Mouse (Mus musculus): ENCODE measurements around the gene Gm21680. TPM values are rescaled to one million over a fixed set of nuclear protein-coding genes. Genes with fewer than 3 reads are reported as not detected.
"Not testable (repeated sequence)": the region's sequence is repeated elsewhere in the genome, so short reads cannot be mapped to it uniquely, and the experiment has no call there.

Gm21680 gene
- polyA plus RNA-seq (2015; fragmentation: Nextera tagmentation; extraction: Ambion mirVana) = not detected in 2 replicates

DNA sequence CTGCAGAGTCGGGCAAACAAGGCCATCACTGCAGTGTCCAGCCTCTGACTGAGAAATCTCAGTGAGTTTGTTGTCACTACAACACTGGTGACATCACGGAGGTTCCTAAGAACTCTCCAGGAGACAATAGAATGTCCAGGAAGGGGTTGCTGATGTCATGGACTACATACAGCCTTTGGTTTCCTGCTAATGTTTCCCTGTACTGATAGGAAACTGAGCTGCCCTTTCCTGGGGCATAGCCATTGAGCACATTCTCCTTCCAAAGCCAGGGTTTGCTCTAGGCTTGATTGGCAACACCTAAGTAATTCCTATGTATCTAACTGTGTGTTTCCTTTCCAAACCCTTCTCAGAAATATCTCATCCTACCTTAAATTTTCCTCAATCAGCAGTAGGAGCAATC is at the start of gene Gm21680:
Gene Gm21680 (minus strand): TSS at position 101 of the 400 bp plus-strand sequence.
- H3K9me3 ChIP-seq (ENCODE audit: control insufficient read depth, low read length); H3K36me3 ChIP-seq (ENCODE audit: control insufficient read depth, insufficient read depth, low read length); H3K4me1 ChIP-seq (replicated peaks; ENCODE audit: control insufficient read depth, insufficient read depth, low read length); H3K4me3 ChIP-seq (ENCODE audit: low read length); H3K27me3 ChIP-seq (ENCODE audit: control insufficient read depth, insufficient read depth, low read depth, low read length); H3K9ac ChIP-seq (ENCODE audit: low read length); H3K27ac ChIP-seq (ENCODE audit: low read length); H3K4me2 ChIP-seq (ENCODE audit: low read depth, low read length); ATAC-seq (ENCODE audit: low read depth): not testable (repeated sequence)
- WGBS = no CpG with 5 or more reads among the region's 2 CpGs

- not testable (repeated sequence) for H3K4me2 ChIP-seq (ENCODE audit: low read depth, low read length); ATAC-seq (ENCODE audit: low read depth); H3K4me1 ChIP-seq (replicated peaks; ENCODE audit: control insufficient read depth, insufficient read depth, low read length); H3K36me3 ChIP-seq (ENCODE audit: control insufficient read depth, insufficient read depth, low read length); H3K4me3 ChIP-seq (ENCODE audit: low read length); H3K27ac ChIP-seq (ENCODE audit: low read length); H3K9me3 ChIP-seq (ENCODE audit: control insufficient read depth, low read length); H3K9ac ChIP-seq (ENCODE audit: low read length); H3K27me3 ChIP-seq (ENCODE audit: control insufficient read depth, insufficient read depth, low read depth, low read length)
- WGBS = 55% methylated on average over 6 of the region's 7 CpGs
These were observed 35.2 kb upstream of the Gm21680 start for GRCm38 (mm10) chr5:26007697-26008096.

DNA sequence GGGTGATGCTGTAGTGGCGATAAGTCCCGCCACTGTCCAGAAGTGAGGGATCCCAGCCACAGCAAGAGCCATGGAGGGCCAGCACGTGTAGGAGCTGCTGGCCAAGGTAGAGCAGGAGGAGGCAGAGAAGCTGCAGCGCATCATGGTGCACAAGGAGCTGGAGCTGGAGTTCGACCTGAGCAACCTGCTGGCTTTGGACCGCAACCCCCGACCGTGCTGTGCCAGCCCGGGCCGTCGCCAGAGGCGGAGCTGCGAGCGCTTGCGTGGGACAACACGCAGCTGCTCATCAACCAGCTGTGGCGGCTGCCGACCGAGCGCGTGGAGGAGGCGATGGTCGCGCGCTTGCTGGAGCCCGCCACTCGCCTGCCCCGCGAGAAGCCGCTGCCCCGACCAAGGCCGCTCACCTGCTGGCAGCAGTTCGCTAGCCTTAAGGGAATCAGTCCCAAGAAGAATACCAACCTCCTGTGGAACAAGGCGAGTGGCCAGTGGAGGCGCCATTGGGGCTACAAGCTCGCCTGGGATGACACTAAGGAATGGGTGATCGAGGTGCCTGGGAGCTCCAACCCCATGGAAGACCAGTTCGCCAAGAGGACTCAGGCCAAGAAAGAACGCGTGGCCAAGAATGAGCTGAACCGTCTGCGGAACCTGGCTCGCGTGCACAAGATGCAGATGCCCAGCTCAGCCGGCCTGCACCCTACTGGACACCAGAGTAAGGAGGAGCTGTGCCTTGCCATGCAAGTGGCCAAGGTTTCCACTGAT is 34.7 kb upstream of the Gm21680 start:
- Histone ChIP-seq H3K4me3 (ENCODE audit: low read length) (peak overlapping the region; percentile 0; the same call in 1 of the 2 replicates), H3K4me2 (ENCODE audit: low read depth, low read length) (peak overlapping the region; percentile 4; the same call in 1 of the 2 replicates)
- ATAC-seq (ENCODE audit: low read depth) = 0 out of 2 replicates have a peak, but pooled peaks have one; percentile 31
- 14% methylated on average over 39 of the region's 45 CpGs for WGBS
- H3K27me3 ChIP-seq (ENCODE audit: control insufficient read depth, insufficient read depth, low read depth, low read length); H3K27ac ChIP-seq (ENCODE audit: low read length); H3K9me3 ChIP-seq (ENCODE audit: control insufficient read depth, low read length); H3K9ac ChIP-seq (ENCODE audit: low read length); H3K36me3 ChIP-seq (ENCODE audit: control insufficient read depth, insufficient read depth, low read length); H3K4me1 ChIP-seq (replicated peaks; ENCODE audit: control insufficient read depth, insufficient read depth, low read length): not testable (repeated sequence)

DNA sequence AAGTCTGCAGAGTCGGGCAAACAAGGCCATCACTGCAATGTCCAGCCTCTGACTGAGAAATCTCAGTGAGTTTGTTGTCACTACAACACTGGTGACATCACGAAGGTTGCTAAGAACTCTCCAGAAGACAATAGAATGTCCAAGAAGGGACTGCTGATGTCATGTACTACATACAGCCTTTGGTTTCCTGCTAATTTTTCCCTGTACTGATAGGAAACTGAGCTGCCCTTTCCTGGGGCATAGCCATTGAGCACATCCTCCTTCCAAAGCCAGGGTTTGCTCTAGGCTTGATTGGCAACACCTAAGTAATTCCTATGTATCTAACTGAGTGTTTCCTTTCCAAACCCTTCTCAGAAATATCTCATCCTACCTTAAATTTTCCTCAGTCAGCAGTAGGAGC is 32.2 kb upstream of the Gm21680 start, which contains the start of gene Gm1979:
Gene Gm1979 (minus strand): TSS at position 101 of the 400 bp plus-strand sequence.
- not testable (repeated sequence) for H3K27ac ChIP-seq (ENCODE audit: low read length); ATAC-seq (ENCODE audit: low read depth); H3K4me3 ChIP-seq (ENCODE audit: low read length); H3K9me3 ChIP-seq (ENCODE audit: control insufficient read depth, low read length); H3K4me1 ChIP-seq (replicated peaks; ENCODE audit: control insufficient read depth, insufficient read depth, low read length); H3K36me3 ChIP-seq (ENCODE audit: control insufficient read depth, insufficient read depth, low read length); H3K4me2 ChIP-seq (ENCODE audit: low read depth, low read length); H3K27me3 ChIP-seq (ENCODE audit: control insufficient read depth, insufficient read depth, low read depth, low read length); H3K9ac ChIP-seq (ENCODE audit: low read length)
- 71% methylated on average over 1 of the region's 2 CpGs for WGBS

GRCm38 (mm10) chr5:25988550-25988949 is 16.1 kb upstream of the Gm21680 start, which contains the start of gene Gm21698:
Gm21698 (minus strand) TSS chr5:25988650.
- WGBS = no CpG with 5 or more reads among the region's 3 CpGs
- H3K36me3 ChIP-seq (ENCODE audit: control insufficient read depth, insufficient read depth, low read length); H3K4me3 ChIP-seq (ENCODE audit: low read length); H3K4me2 ChIP-seq (ENCODE audit: low read depth, low read length); H3K27me3 ChIP-seq (ENCODE audit: control insufficient read depth, insufficient read depth, low read depth, low read length); H3K27ac ChIP-seq (ENCODE audit: low read length); ATAC-seq (ENCODE audit: low read depth); H3K9me3 ChIP-seq (ENCODE audit: control insufficient read depth, low read length); H3K9ac ChIP-seq (ENCODE audit: low read length); H3K4me1 ChIP-seq (replicated peaks; ENCODE audit: control insufficient read depth, insufficient read depth, low read length): not testable (repeated sequence)

DNA sequence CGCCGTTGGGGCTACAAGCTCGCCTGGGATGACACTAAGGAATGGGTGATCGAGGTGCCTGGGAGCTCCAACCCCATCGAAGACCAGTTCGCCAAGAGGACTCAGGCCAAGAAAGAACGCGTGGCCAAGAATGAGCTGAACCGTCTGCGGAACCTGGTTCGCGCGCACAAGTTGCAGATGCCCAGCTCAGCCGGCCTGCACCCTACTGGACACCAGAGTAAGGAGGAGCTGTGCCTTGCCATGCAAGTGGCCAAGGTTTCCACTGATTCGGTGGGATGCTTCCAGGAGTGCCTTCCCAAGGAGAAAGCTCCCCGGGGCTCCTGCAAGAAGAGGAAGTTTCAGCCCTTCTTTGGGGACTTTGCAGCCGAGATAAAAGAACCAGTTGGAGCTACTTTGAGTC is 15.4 kb downstream of the Gm21680 start:
- not testable (repeated sequence) for H3K9me3 ChIP-seq (ENCODE audit: control insufficient read depth, low read length); H3K4me1 ChIP-seq (replicated peaks; ENCODE audit: control insufficient read depth, insufficient read depth, low read length); H3K4me3 ChIP-seq (ENCODE audit: low read length); ATAC-seq (ENCODE audit: low read depth); H3K27me3 ChIP-seq (ENCODE audit: control insufficient read depth, insufficient read depth, low read depth, low read length); H3K9ac ChIP-seq (ENCODE audit: low read length); H3K27ac ChIP-seq (ENCODE audit: low read length); H3K4me2 ChIP-seq (ENCODE audit: low read depth, low read length); H3K36me3 ChIP-seq (ENCODE audit: control insufficient read depth, insufficient read depth, low read length)
- 42% methylated on average over 16 of the region's 17 CpGs for WGBS

- not testable (repeated sequence) for H3K36me3 ChIP-seq (ENCODE audit: control insufficient read depth, insufficient read depth, low read length); H3K9me3 ChIP-seq (ENCODE audit: control insufficient read depth, low read length); H3K27ac ChIP-seq (ENCODE audit: low read length); ATAC-seq (ENCODE audit: low read depth); H3K27me3 ChIP-seq (ENCODE audit: control insufficient read depth, insufficient read depth, low read depth, low read length); H3K4me1 ChIP-seq (replicated peaks; ENCODE audit: control insufficient read depth, insufficient read depth, low read length); H3K4me2 ChIP-seq (ENCODE audit: low read depth, low read length); H3K9ac ChIP-seq (ENCODE audit: low read length); H3K4me3 ChIP-seq (ENCODE audit: low read length)
- WGBS = 16% methylated on average over 28 of the region's 32 CpGs
These were observed 15.9 kb downstream of the Gm21680 start for GRCm38 (mm10) chr5:25956611-25957010.

- 72% methylated on average over 2 of the region's 2 CpGs for WGBS
These were observed 18.1 kb downstream of the Gm21680 start, which contains the start of gene Gm21671 for GRCm38 (mm10) chr5:25954317-25954716. Gm21671 (minus strand) TSS chr5:25954417.

DNA sequence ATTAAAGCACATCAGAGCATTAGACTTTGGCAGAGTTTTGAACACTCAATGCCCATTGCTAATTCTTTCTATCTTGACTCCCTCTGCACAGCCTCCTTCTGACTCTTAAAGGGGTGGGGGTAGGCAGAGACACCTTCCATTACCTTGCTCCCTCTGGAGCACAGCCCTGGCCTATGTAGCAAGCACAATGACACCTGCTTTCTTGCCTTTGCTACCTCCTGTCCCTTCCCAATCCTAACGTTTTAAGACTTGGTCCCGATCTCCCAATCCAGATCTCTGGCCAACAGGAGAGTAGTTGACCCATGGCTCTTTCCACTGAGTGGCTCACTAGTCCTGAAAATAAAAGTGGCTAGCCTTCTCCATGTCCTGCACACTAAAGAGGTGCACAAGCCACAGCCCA is 27.1 kb downstream of the Gm21680 start:
- H3K36me3 ChIP-seq (ENCODE audit: control insufficient read depth, insufficient read depth, low read length); H3K9ac ChIP-seq (ENCODE audit: low read length); H3K27me3 ChIP-seq (ENCODE audit: control insufficient read depth, insufficient read depth, low read depth, low read length); H3K27ac ChIP-seq (ENCODE audit: low read length); H3K9me3 ChIP-seq (ENCODE audit: control insufficient read depth, low read length); H3K4me2 ChIP-seq (ENCODE audit: low read depth, low read length); ATAC-seq (ENCODE audit: low read depth); H3K4me3 ChIP-seq (ENCODE audit: low read length); H3K4me1 ChIP-seq (replicated peaks; ENCODE audit: control insufficient read depth, insufficient read depth, low read length): not testable (repeated sequence)
- 79% methylated on average over 2 of the region's 2 CpGs for WGBS

More at GRCm38 (mm10) chr5:25954317-25954716, 18.1 kb downstream of the Gm21680 start, which contains the start of gene Gm21671:
- H3K4me2 ChIP-seq (ENCODE audit: low read depth, low read length); H3K9ac ChIP-seq (ENCODE audit: low read length); ATAC-seq (ENCODE audit: low read depth); H3K36me3 ChIP-seq (ENCODE audit: control insufficient read depth, insufficient read depth, low read length); H3K4me3 ChIP-seq (ENCODE audit: low read length); H3K4me1 ChIP-seq (replicated peaks; ENCODE audit: control insufficient read depth, insufficient read depth, low read length); H3K27me3 ChIP-seq (ENCODE audit: control insufficient read depth, insufficient read depth, low read depth, low read length); H3K9me3 ChIP-seq (ENCODE audit: control insufficient read depth, low read length); H3K27ac ChIP-seq (ENCODE audit: low read length): not testable (repeated sequence)

Data from lung, embryonic 16.5 days (tissue).